Mouse (Mus musculus) heart, postnatal 0 days (tissue): ENCODE measurements around the gene Ism2. TPM values are rescaled to one million over a fixed set of nuclear protein-coding genes. Genes with fewer than 3 reads are reported as not detected.

ENCODE experiments used
- ATAC-seq: fragments of 200-750 bp; cut with Nextera tagmentation; 2 replicates; pipeline ENCODE4 v1.8.0; 2017; ENCODE audit warnings: low read depth, moderate number of reproducible peaks, moderate library complexity; ENCODE audit not compliant: insufficient read depth
- DNase-seq: peaks from one replicate; pipeline ENCODE4 v3.0.0-alpha.2; 2016; ENCODE audit warnings: low spot score
- H3K27ac ChIP-seq: fragments of 300-500 bp; sonication (generic); 2 replicates; pipeline ENCODE4 v1.5.1; 2014; ENCODE audit warnings: low read depth, mild to moderate bottlenecking
- H3K27me3 ChIP-seq: fragments of 300-500 bp; sonication (generic); 2 replicates; pipeline ENCODE4 v1.6.1; 2014; ENCODE audit warnings: low read length, mixed read lengths; ENCODE audit not compliant: control insufficient read depth, insufficient read depth
- H3K36me3 ChIP-seq: fragments of 300-500 bp; sonication (generic); replicated peaks from 2 replicates; pipeline ENCODE4 v1.6.1; 2014; ENCODE audit warnings: low read length, mixed read lengths; ENCODE audit not compliant: control insufficient read depth, insufficient read depth
- H3K4me1 ChIP-seq: fragments of 300-500 bp; sonication (generic); 2 replicates; pipeline ENCODE4 v1.6.1; 2014; ENCODE audit warnings: antibody characterized with exemption; ENCODE audit not compliant: control insufficient read depth, insufficient read depth
- H3K4me2 ChIP-seq: fragments of 300-500 bp; sonication (generic); 2 replicates; pipeline ENCODE4 v1.6.1; 2014; ENCODE audit warnings: low read depth, mild to moderate bottlenecking, low read length, moderate library complexity
- H3K4me3 ChIP-seq: fragments of 300-500 bp; sonication (generic); 2 replicates; pipeline ENCODE4 v1.5.1; 2014; ENCODE audit warnings: low read depth, low read length
- H3K9ac ChIP-seq: fragments of 300-500 bp; sonication (generic); replicated peaks from 2 replicates; pipeline ENCODE4 v1.6.1; 2014; ENCODE audit warnings: low read depth, low read length, mixed read lengths
- H3K9me3 ChIP-seq: fragments of 300-500 bp; sonication (generic); replicated peaks from 2 replicates; pipeline ENCODE4 v1.6.1; 2016; ENCODE audit warnings: low read length; ENCODE audit not compliant: control insufficient read depth
- CTCF ChIP-seq: IDR thresholded peaks from 2 replicates; pipeline ENCODE4 v1.5.1; 2016; ENCODE audit warnings: antibody characterized with exemption, control low read depth, low read depth
- EP300 ChIP-seq: IDR thresholded peaks from 2 replicates; pipeline ENCODE4 v1.6.1; 2016; ENCODE audit warnings: antibody characterized with exemption, low read depth
- WGBS: fragments of 180-500 bp; shearing (Covaris S2); extraction: QIAGEN DNeasy Blood & Tissue Kit; methylation state at CpG from one replicate; pipeline ENCODE4 v1.1.7; 2014; 5-methylcytosine and 5-hydroxymethylcytosine counted together
- polyA plus RNA-seq: library from polyadenylated mRNA; unstranded; fragments of >200 nt; fragmentation: Nextera tagmentation; extraction: Ambion mirVana; gene quantifications from 2 replicates; pipeline ENCODE4 v1.2.1, GENCODE M21; 2015
- total RNA-seq: library from RNA; depleted of rRNA; stranded (reverse); fragments of >200 nt; gene quantifications from 2 replicates; pipeline ENCODE4 v1.2.3, GENCODE M21; 2014; ENCODE audit warnings: low replicate concordance

The Ism2 gene
- total and polyA plus RNA-seq, 2 experiments from 2014 or later, result 0.20 to 0.31 TPM

DNA sequence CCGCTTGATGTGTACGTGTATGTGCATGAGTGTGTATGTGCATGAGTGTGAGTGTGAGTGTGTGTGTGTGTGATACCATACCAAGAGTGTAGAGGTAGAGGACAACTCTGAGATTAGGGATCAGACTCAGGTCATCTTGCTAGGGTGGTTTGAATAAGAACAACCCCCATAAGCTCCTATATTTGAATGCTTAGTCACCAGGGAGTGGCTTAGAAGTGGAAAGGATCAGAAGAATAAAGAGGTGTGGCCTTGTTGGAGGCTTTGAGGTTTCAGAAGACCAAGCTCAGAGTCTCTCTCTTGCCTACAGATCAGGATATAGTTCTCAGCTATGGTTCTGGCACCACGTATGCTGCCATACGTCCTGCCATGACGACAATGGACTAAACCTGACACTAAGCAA, 42.9 kb downstream of the Ism2 start:
- WGBS, result 93% methylated on average over 5 of the region's 5 CpGs
- H3K27ac ChIP-seq, result no peak overlapping the region
- H3K4me3 ChIP-seq, result no peak overlapping the region
- peaks cover 85% of the 10 kb centered on the region for H3K36me3 ChIP-seq
- H3K4me1 ChIP-seq, result no peaks in the 10 kb centered on the region
- no peak overlapping the region for H3K4me2 ChIP-seq
- H3K9ac ChIP-seq, result no peak overlapping the region
- H3K27me3 ChIP-seq, result no peaks in the 10 kb centered on the region
- ATAC-seq (no peak), DNase-seq (no peak)
- H3K9me3 ChIP-seq, result no peaks in the 10 kb centered on the region
- TF ChIP-seq EP300 (no peak), CTCF (no peak)

- Histone ChIP-seq H3K9ac (no peak overlapping the region), H3K4me2 (no peak overlapping the region), H3K4me3 (no peak overlapping the region), H3K4me1 (no peaks in the 10 kb centered on the region), H3K9me3 (no peaks in the 10 kb centered on the region), H3K36me3 (peaks cover 93% of the 10 kb centered on the region), H3K27ac (no peak overlapping the region), H3K27me3 (no peaks in the 10 kb centered on the region)
- 90% methylated on average over 6 of the region's 6 CpGs for WGBS
- no peak for TF ChIP-seq CTCF
- no peak for TF ChIP-seq EP300
- no peak for ATAC-seq
- no peak for DNase-seq
Observed at GRCm38 (mm10) chr12:87253878-87254277, 45.6 kb downstream of the Ism2 start.

GRCm38 (mm10) chr12:87250161-87250560, 49.3 kb downstream of the Ism2 start:
- Histone ChIP-seq H3K9ac (no peak overlapping the region), H3K4me2 (no peak overlapping the region), H3K36me3 (peaks cover 88% of the 10 kb centered on the region), H3K27ac (no peak overlapping the region), H3K4me1 (no peaks in the 10 kb centered on the region), H3K4me3 (no peak overlapping the region), H3K9me3 (no peaks in the 10 kb centered on the region), H3K27me3 (no peaks in the 10 kb centered on the region)
- TF ChIP-seq CTCF (no peak), EP300 (no peak)
- 89% methylated on average over 6 of the region's 6 CpGs for WGBS
- DNase-seq (no peak), ATAC-seq (no peak)

DNA sequence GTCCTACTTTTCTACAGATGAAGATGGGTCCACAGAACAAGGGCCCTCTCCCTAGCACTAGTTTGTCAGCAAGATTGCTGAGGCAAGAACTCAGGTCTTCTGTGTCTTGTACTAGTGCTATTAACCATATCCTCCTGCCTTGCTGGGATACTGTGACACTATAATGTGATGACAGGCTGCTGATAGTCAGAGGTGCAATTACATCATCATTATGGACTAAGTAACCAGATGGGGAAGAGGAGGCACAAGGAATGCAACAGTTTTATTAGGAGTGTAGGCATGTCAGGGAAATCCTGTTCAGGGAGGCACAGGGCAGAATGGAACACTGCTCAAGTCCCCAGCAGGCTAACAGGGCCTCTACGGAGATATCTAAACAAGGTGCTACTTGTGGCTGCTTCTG, 60.9 kb downstream of the Ism2 start, which contains the start of gene Noxred1:
Gene Noxred1, minus strand, starts transcription at position 101 of the 400 bp plus-strand sequence.
- Histone ChIP-seq H3K4me1 (no peaks in the 10 kb centered on the region), H3K9me3 (no peaks in the 10 kb centered on the region), H3K36me3 (peaks cover 50% of the 10 kb centered on the region), H3K9ac (no peak within 1 kb of the TSS), H3K27ac (no peak within 1 kb of the TSS), H3K4me3 (no peak within 1 kb of the TSS), H3K4me2 (no peak within 1 kb of the TSS), H3K27me3 (no peaks in the 10 kb centered on the region)
- WGBS, result 32% methylated on average over 1 of the region's 1 CpGs
- DNase-seq (peak; percentile 13), ATAC-seq (no peak; the same call in 1 of the 2 replicates)
- TF ChIP-seq EP300 (no peak), CTCF (no peak)

DNA sequence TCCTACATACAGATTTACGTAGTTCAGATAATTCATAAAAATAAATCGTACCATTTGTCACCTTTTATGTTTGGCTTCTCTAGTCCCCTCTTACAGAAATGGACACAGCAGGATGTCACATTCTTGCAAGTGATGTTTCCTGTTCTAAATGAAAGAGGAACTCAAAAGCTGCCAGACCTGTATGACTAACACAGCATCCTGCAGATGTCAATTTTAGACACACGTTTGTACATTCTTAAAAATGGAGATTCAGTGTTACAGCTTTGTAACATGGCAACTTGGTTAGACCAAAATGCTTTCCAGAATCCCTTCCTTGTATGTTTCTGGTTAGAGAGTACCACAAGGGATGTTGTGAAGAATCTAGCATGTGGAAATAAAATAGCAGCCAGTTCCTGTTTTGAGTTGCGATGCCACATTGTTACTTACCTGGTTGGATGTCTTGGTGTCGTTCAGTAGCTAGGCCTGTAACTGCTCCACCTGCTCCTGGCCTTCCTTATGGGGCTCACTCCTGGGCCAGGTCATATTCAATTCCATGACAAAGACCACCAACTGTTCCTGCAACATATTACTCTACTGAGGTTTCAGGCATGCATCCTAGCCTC, 62.5 kb downstream of the Ism2 start:
- no peak for TF ChIP-seq CTCF
- no peak for TF ChIP-seq EP300
- WGBS, result 77% methylated on average over 5 of the region's 5 CpGs

GRCm38 (mm10) chr12:87230379-87230895, 69.1 kb downstream of the Ism2 start:
- H3K4me3 ChIP-seq, result no peak overlapping the region
- H3K27me3 ChIP-seq, result no peaks in the 10 kb centered on the region
- no peaks in the 10 kb centered on the region for H3K4me1 ChIP-seq
- no peak for ATAC-seq
- no peak overlapping the region for H3K9ac ChIP-seq
- H3K4me2 ChIP-seq, result no peak overlapping the region
- H3K36me3 ChIP-seq, result no peaks in the 10 kb centered on the region
- H3K27ac ChIP-seq, result no peak overlapping the region
- DNase-seq, result no peak
- H3K9me3 ChIP-seq, result no peaks in the 10 kb centered on the region
- no peak for TF ChIP-seq CTCF
- TF ChIP-seq EP300, result no peak

More for the DNA sequence above, 62.5 kb downstream of the Ism2 start:
- Histone ChIP-seq H3K27me3 (no peaks in the 10 kb centered on the region), H3K4me2 (no peak overlapping the region), H3K36me3 (peaks cover 39% of the 10 kb centered on the region), H3K4me1 (no peaks in the 10 kb centered on the region), H3K9ac (no peak overlapping the region), H3K4me3 (no peak overlapping the region), H3K9me3 (no peaks in the 10 kb centered on the region), H3K27ac (no peak overlapping the region)
- DNase-seq, result no peak
- no peak for ATAC-seq
